Comparison of ENCODE assay signal across 10 mouse cellular contexts in genomic region chr7:30440697-30441096, GRCm38 (mm10). TPM values are rescaled to one million over a fixed set of nuclear protein-coding genes. Genes with fewer than 3 reads are reported as not detected.
DNase-seq lines count a peak whose midpoint lies in the region; ATAC-seq and TF ChIP-seq lines count a peak whose summit lies in the region.
"Had no signal": no experiment of that assay in that cellular context is flagged by ENCODE, and none has a peak within 500 bp of the region (broad histone marks: within the 10 kb centered on the region; RNA-seq: fewer than 3 reads in every experiment).

No protein-coding gene starts in this region.

- H3K4me2 ChIP-seq in embryonic facial prominence, embryonic 11.5 days (ENCODE audit: low read depth, low read length) = no peak overlapping the region
- no peak overlapping the region for H3K4me2 ChIP-seq in liver, postnatal 0 days (ENCODE audit: low read depth, low read length)
- H3K4me2 ChIP-seq: limb, embryonic 15.5 days; stomach, embryonic 15.5 days had no signal

- TF ChIP-seq EP300 in liver, postnatal 0 days (IDR thresholded peaks at IDR 0.05; ENCODE audit: low read depth) = no peak

- H3K27me3 ChIP-seq in E14TG2a.4 (ENCODE audit: insufficient read depth, low read length) = no peaks in the 10 kb centered on the region
- H3K27me3 ChIP-seq in embryonic facial prominence, embryonic 11.5 days (ENCODE audit: control insufficient read depth, insufficient read depth, low read length) = peaks cover 14% of the 10 kb centered on the region; the same call in 1 of the 2 replicates
- H3K27me3 ChIP-seq in liver, postnatal 0 days (ENCODE audit: insufficient read depth, low read length) = peaks cover 26% of the 10 kb centered on the region

- H3K4me3 ChIP-seq in E14TG2a.4 (replicated peaks; ENCODE audit: low read length) = peak overlapping the region; percentile 80
- no peak overlapping the region for H3K4me3 ChIP-seq in embryonic facial prominence, embryonic 11.5 days (ENCODE audit: low read depth, low read length)
- no peak overlapping the region for H3K4me3 ChIP-seq in liver, postnatal 0 days (ENCODE audit: low read depth, low read length)
- H3K4me3 ChIP-seq: limb, embryonic 15.5 days; stomach, embryonic 15.5 days had no signal

- peak; percentile 81 for TF ChIP-seq CTCF in E14TG2a.4 (conservative IDR thresholded peaks at IDR 0.05; ENCODE audit: low read length)
- TF ChIP-seq CTCF in liver, postnatal 0 days (IDR thresholded peaks at IDR 0.05; ENCODE audit: low read depth) = peak; percentile 87

- peak; percentile 69 for DNase-seq in layer of hippocampus, adult 11-12 months (ENCODE audit: low spot score)
- no peak for DNase-seq in layer of hippocampus, adult 9-10 months (ENCODE audit: low spot score)
- DNase-seq in adipocyte (ENCODE audit: low spot score) = peak; percentile 25
- DNase-seq in embryonic facial prominence, embryonic 11.5 days (ENCODE audit: low spot score) = peak; percentile 57
- peak; percentile 77 for DNase-seq in liver, postnatal 0 days
- DNase-seq in right cerebral cortex, postnatal 4 days = peak; percentile 79
- DNase-seq in ovary, adult 18-20 months (ENCODE audit: low spot score) = no peak

- peaks cover 87% of the 10 kb centered on the region for H3K4me1 ChIP-seq in E14TG2a.4 (replicated peaks; ENCODE audit: low read depth, low read length)
- H3K4me1 ChIP-seq in embryonic facial prominence, embryonic 11.5 days (ENCODE audit: control insufficient read depth, insufficient read depth, low read length) = peaks cover 4% of the 10 kb centered on the region
- H3K4me1 ChIP-seq in liver, postnatal 0 days (ENCODE audit: insufficient read depth) = peaks cover 12% of the 10 kb centered on the region

- WGBS in embryonic facial prominence, embryonic 11.5 days = 25% methylated on average over 5 of the region's 5 CpGs
- WGBS in liver, postnatal 0 days (ENCODE audit: insufficient replicate concordance) = 30% methylated on average over 4 of the region's 5 CpGs

- no peak overlapping the region for H3K9ac ChIP-seq in embryonic facial prominence, embryonic 11.5 days (replicated peaks; ENCODE audit: low read length)
- no peak overlapping the region for H3K9ac ChIP-seq in liver, postnatal 0 days (replicated peaks)
- H3K9ac ChIP-seq: limb, embryonic 15.5 days; stomach, embryonic 15.5 days had no signal

- no peaks in the 10 kb centered on the region for H3K9me3 ChIP-seq in E14TG2a.4 (ENCODE audit: low read length)
- no peaks in the 10 kb centered on the region for H3K9me3 ChIP-seq in embryonic facial prominence, embryonic 11.5 days (replicated peaks; ENCODE audit: control insufficient read depth, low read length)
- no peaks in the 10 kb centered on the region for H3K9me3 ChIP-seq in liver, postnatal 0 days (ENCODE audit: low read length)
- H3K9me3 ChIP-seq: limb, embryonic 15.5 days; stomach, embryonic 15.5 days had no signal

- H3K36me3 ChIP-seq in E14TG2a.4 (ENCODE audit: insufficient read depth, low read length) = peaks cover 63% of the 10 kb centered on the region
- H3K36me3 ChIP-seq in embryonic facial prominence, embryonic 11.5 days (replicated peaks; ENCODE audit: control insufficient read depth, insufficient read depth, low read depth, low read length) = no peaks in the 10 kb centered on the region; the same call in 1 of the 2 replicates
- H3K36me3 ChIP-seq in liver, postnatal 0 days (replicated peaks; ENCODE audit: insufficient read depth, low read length) = no peaks in the 10 kb centered on the region
- H3K36me3 ChIP-seq: stomach, embryonic 15.5 days had no signal

- no peak for ATAC-seq in embryonic facial prominence, embryonic 11.5 days (replicated peaks; ENCODE audit: insufficient number of reproducible peaks, low FRiP score, low TSS enrichment, low read depth)
- peak; percentile 58 for ATAC-seq in liver, postnatal 0 days

- H3K27ac ChIP-seq in embryonic facial prominence, embryonic 11.5 days (replicated peaks; ENCODE audit: low read depth, low read length) = no peak overlapping the region
- H3K27ac ChIP-seq in liver, postnatal 0 days (ENCODE audit: low read depth) = no peak overlapping the region
- H3K27ac ChIP-seq: limb, embryonic 15.5 days; stomach, embryonic 15.5 days had no signal

RNA-seq across cellular contexts. Expression of gene Aplp1, which starts 4.6 kb away (rescaled TPM):
- polyA plus RNA-seq in embryonic facial prominence, embryonic 11.5 days (2014; fragmentation: Nextera tagmentation; extraction: Ambion mirVana) = 40.2 and 45.4 TPM in 2 replicates
- 1.2 and 1.6 TPM in 2 replicates for polyA plus RNA-seq in liver, postnatal 0 days (2015; fragmentation: Nextera tagmentation; extraction: Ambion mirVana)

RNA-seq across cellular contexts. Expression of gene Kirrel2, which starts 16.8 kb away (rescaled TPM):
- polyA plus RNA-seq in embryonic facial prominence, embryonic 11.5 days (2014; fragmentation: Nextera tagmentation; extraction: Ambion mirVana) = 0.45 and 0.84 TPM in 2 replicates
- polyA plus RNA-seq in liver, postnatal 0 days (2015; fragmentation: Nextera tagmentation; extraction: Ambion mirVana) = 0.05 TPM in 1 of 2 replicates, not detected in the other

RNA-seq across cellular contexts. Expression of gene Nphs1, which starts 17.4 kb away (rescaled TPM):
- 0.36 TPM in 1 of 2 replicates, not detected in the other for polyA plus RNA-seq in embryonic facial prominence, embryonic 11.5 days (2014; fragmentation: Nextera tagmentation; extraction: Ambion mirVana)
- polyA plus RNA-seq in liver, postnatal 0 days (2015; fragmentation: Nextera tagmentation; extraction: Ambion mirVana) = 0.06 and 0.07 TPM in 2 replicates
- polyA plus RNA-seq: limb, embryonic 15.5 days had no signal

RNA-seq across cellular contexts. Expression of gene Nfkbid, which starts 19.2 kb away (rescaled TPM):
- polyA plus RNA-seq in embryonic facial prominence, embryonic 11.5 days (2014; fragmentation: Nextera tagmentation; extraction: Ambion mirVana) = 1.6 TPM in 2 replicates
- polyA plus RNA-seq in liver, postnatal 0 days (2015; fragmentation: Nextera tagmentation; extraction: Ambion mirVana) = 1.7 and 2.3 TPM in 2 replicates

RNA-seq across cellular contexts. Expression of gene Hcst, which starts 21.0 kb away (rescaled TPM):
- polyA plus RNA-seq in embryonic facial prominence, embryonic 11.5 days (2014; fragmentation: Nextera tagmentation; extraction: Ambion mirVana) = 0.72 TPM in 1 of 2 replicates, not detected in the other
- 17.4 and 17.6 TPM in 2 replicates for polyA plus RNA-seq in liver, postnatal 0 days (2015; fragmentation: Nextera tagmentation; extraction: Ambion mirVana)

Comparison
In these comparisons a context has a peak if more than half of its experiments do, and no peak if none do; other contexts are left out.
1. DNase-seq: peak in layer of hippocampus, adult 11-12 months (single experiment), adipocyte (single experiment), embryonic facial prominence, embryonic 11.5 days (single experiment), liver, postnatal 0 days (single experiment) and right cerebral cortex, postnatal 4 days (single experiment); none in layer of hippocampus, adult 9-10 months (single experiment) and ovary, adult 18-20 months (single experiment).
2. RNA of gene Aplp1, which starts 4.6 kb away (polyA plus RNA-seq): 40.2 to 45.4 TPM in embryonic facial prominence, embryonic 11.5 days; 1.2 to 1.6 TPM in liver, postnatal 0 days; every median in the first group is over 10 times any median in the second.